Mouse (Mus musculus) embryonic facial prominence, embryonic 12.5 days (tissue): ENCODE measurements around the gene Slc5a10. TPM values are rescaled to one million over a fixed set of nuclear protein-coding genes. Genes with fewer than 3 reads are reported as not detected.

Source experiments
- ATAC-seq: fragments of 200-750 bp; cut with Nextera tagmentation; 2 replicates; pipeline ENCODE4 v1.8.0; 2017; ENCODE audit not compliant: insufficient number of reproducible peaks, insufficient read depth, low FRiP score, low TSS enrichment
- H3K27ac ChIP-seq: fragments of 300-500 bp; sonication (generic); 2 replicates; pipeline ENCODE4 v1.5.1; 2016; ENCODE audit warnings: mild to moderate bottlenecking
- H3K27me3 ChIP-seq: fragments of 300-500 bp; sonication (generic); 2 replicates; pipeline ENCODE4 v1.6.1; 2016; ENCODE audit warnings: mild to moderate bottlenecking, moderate library complexity
- H3K36me3 ChIP-seq: fragments of 300-500 bp; sonication (generic); 2 replicates; pipeline ENCODE4 v1.6.1; 2016; ENCODE audit warnings: mild to moderate bottlenecking
- H3K4me1 ChIP-seq: fragments of 300-500 bp; sonication (generic); 2 replicates; pipeline ENCODE4 v1.6.1; 2016
- H3K4me2 ChIP-seq: fragments of 300-500 bp; sonication (generic); replicated peaks from 2 replicates; pipeline ENCODE4 v1.6.1; 2016; ENCODE audit warnings: mild to moderate bottlenecking, moderate library complexity
- H3K4me3 ChIP-seq: fragments of 300-500 bp; sonication (generic); 2 replicates; pipeline ENCODE4 v1.5.1; 2016; ENCODE audit warnings: mild to moderate bottlenecking
- H3K9ac ChIP-seq: fragments of 300-500 bp; sonication (generic); 2 replicates; pipeline ENCODE4 v1.6.1; 2016; ENCODE audit warnings: mild to moderate bottlenecking, moderate library complexity
- H3K9me3 ChIP-seq: fragments of 300-500 bp; sonication (generic); 2 replicates; pipeline ENCODE4 v1.6.1; 2016; ENCODE audit warnings: mild to moderate bottlenecking, moderate library complexity
- WGBS: fragments of 180-500 bp; shearing (Covaris S2); methylation state at CpG from one replicate; pipeline ENCODE4 v1.1.7; 2016; 5-methylcytosine and 5-hydroxymethylcytosine counted together
- polyA plus RNA-seq: library from polyadenylated mRNA; unstranded; fragments of >200 nt; fragmentation: Nextera tagmentation; extraction: Ambion mirVana; gene quantifications from 2 replicates; pipeline ENCODE4 v1.2.1, GENCODE M21; 2016

Slc5a10 gene
- polyA plus RNA-seq, 1 experiment from 2014 or later, result 0.09 TPM

DNA sequence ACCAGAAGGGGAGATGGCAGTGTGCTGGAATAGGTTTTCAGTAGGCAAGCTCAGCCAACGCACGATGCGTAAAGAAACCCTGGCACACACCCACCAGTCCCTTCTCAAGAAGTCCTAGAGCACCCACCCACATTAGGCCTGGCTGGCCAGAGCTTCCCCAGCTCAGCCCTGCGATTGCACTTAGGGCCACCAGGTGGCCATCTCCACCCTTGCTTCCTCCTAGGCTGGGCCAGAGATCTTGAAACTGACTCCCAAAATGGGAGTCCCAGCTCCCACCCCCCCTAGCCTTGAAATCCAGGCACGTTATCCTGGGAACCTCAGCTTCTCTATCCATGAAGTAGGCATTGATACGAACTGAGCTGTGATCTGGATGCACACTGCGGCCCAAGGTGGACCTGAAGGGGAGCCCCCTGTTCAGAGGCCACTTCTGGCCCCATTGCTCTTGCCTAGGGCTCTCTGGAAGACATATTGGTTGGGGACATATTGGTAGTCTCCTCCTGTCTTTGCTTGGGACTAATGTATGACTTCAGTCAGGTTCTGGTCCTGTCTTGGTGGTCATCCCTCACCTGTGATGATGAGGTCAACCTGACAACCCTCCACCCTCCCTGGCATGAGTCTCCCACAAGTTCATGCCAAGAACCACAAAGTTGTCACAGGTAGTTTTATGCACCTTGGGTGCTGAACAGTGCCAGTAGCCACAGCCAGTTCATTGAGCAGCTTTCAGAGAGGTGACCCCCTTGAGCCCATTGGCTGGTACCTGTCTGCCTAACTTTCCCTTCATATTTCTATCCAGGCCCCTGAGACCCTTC, 54.4 kb downstream of the Slc5a10 start:
- WGBS, result 49% methylated on average over 7 of the region's 7 CpGs
- Histone ChIP-seq H3K27me3 (0 out of 2 replicates have a peak, but pooled peaks cover 2% of the 10 kb centered on the region), H3K27ac (no peak overlapping the region), H3K4me3 (no peak overlapping the region), H3K36me3 (no peaks in the 10 kb centered on the region), H3K4me2 (no peak overlapping the region), H3K9me3 (no peaks in the 10 kb centered on the region), H3K4me1 (no peaks in the 10 kb centered on the region), H3K9ac (no peak overlapping the region)
- ATAC-seq, result no peak

DNA sequence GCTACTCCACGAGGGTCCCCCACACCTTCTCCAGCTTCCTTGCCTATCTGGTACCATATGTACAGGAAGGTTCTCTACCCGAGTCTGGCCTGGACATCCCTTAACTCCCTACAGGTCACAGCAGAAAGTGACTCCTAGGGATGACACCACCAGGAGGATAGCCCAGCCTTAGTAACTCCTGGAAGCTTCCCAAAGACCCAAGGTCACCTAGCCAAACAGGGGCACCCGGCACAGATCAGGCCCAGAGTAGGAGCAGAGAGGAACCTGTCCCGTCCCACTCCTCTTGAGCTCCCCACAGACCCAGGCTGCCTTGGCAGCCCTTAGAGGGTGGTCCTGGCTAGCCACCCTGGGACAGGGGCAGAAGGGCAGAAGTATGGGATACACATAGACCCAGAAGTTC, 55.2 kb downstream of the Slc5a10 start:
- Histone ChIP-seq H3K4me2 (no peak overlapping the region), H3K9me3 (no peaks in the 10 kb centered on the region), H3K9ac (no peak overlapping the region), H3K4me3 (no peak overlapping the region), H3K27me3 (no peaks in the 10 kb centered on the region), H3K4me1 (no peaks in the 10 kb centered on the region), H3K27ac (no peak overlapping the region), H3K36me3 (no peaks in the 10 kb centered on the region)
- 78% methylated on average over 4 of the region's 4 CpGs for WGBS
- ATAC-seq, result no peak

DNA sequence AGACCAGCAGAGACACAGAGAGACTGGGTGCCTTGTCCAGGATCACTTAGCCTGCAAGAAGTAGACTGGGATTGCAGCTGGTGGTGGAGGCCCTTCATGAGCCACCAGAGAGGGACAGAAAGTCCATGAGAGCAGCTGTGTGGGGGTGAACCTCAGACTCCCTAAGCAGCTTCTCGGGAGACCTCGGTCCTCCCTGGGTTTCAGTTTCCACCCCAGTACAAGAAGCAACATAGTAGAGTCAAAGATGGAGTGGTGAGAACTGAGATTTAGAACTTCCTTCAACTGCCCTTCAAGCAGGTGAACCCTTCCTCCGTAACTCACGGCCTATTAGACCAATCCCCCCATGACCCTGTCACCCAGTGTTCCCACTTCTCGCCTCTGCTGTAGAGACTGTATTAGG, 58.4 kb downstream of the Slc5a10 start:
- 84% methylated on average over 5 of the region's 5 CpGs for WGBS
- Histone ChIP-seq H3K9ac (no peak overlapping the region), H3K4me3 (no peak overlapping the region), H3K36me3 (no peaks in the 10 kb centered on the region), H3K4me1 (peaks cover 6% of the 10 kb centered on the region; the same call in 1 of the 2 replicates), H3K9me3 (no peaks in the 10 kb centered on the region), H3K27me3 (no peaks in the 10 kb centered on the region), H3K4me2 (no peak overlapping the region), H3K27ac (no peak overlapping the region)
- ATAC-seq, result no peak

DNA sequence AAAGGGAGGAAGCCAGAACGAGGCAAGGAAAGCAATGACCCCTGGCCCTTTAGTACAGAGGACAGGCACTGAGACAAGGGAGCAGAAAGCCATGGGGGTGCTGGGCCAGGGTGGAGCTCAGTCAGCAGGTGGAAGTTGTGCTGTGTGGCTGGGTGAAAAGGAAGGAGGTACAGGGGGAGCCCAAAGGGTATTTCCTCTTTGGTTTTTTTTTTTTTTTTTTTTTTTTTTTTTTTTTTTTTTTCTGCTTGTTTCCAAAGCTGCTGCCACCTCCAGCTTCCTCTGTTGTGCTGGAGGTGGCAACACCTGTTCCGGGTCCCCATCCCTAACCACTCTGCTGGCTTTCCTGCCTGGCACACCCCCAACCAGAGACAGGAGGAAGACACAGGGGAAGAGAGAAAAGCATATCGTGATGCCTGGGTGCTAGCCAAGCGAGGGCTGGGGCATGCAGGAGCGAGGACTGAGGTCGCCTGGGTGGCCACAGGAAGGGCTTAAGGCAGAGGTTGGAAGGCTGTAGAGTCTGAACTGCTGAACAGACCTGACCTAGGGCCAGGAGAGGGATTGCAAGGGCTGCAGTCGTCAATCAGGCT, 59.7 kb downstream of the Slc5a10 start:
- no peaks in the 10 kb centered on the region for H3K36me3 ChIP-seq
- H3K4me2 ChIP-seq, result no peak overlapping the region
- ATAC-seq, result no peak
- H3K4me1 ChIP-seq, result peaks cover 6% of the 10 kb centered on the region; the same call in 1 of the 2 replicates
- H3K27ac ChIP-seq, result no peak overlapping the region
- H3K9me3 ChIP-seq, result no peaks in the 10 kb centered on the region
- no peak overlapping the region for H3K9ac ChIP-seq
- 72% methylated on average over 7 of the region's 7 CpGs for WGBS
- no peaks in the 10 kb centered on the region for H3K27me3 ChIP-seq
- H3K4me3 ChIP-seq, result no peak overlapping the region

DNA sequence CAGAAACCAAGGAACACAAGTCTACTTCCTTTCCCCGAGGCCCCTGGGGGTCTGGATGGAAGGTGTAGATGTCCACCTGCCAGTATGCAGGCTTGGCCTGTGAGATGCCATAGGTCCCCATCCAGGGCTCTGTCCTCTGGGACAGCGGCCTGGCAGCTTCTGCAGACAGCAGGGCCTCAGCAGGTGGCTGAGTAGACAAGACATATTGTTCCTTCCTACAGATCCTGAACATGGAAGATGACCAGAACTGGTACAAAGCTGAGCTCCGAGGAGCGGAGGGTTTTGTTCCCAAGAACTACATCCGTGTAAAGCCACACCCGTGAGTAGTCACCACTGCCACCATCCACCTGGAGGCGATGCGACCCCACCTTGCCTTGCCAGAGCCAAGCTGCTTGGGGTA, 60.6 kb downstream of the Slc5a10 start:
- H3K36me3 ChIP-seq, result no peaks in the 10 kb centered on the region
- no peaks in the 10 kb centered on the region for H3K27me3 ChIP-seq
- no peak for ATAC-seq
- H3K27ac ChIP-seq, result no peak overlapping the region
- WGBS, result 86% methylated on average over 8 of the region's 8 CpGs
- H3K9ac ChIP-seq, result no peak overlapping the region
- H3K4me3 ChIP-seq, result no peak overlapping the region
- no peak overlapping the region for H3K4me2 ChIP-seq
- H3K4me1 ChIP-seq, result peaks cover 6% of the 10 kb centered on the region; the same call in 1 of the 2 replicates
- no peaks in the 10 kb centered on the region for H3K9me3 ChIP-seq

DNA sequence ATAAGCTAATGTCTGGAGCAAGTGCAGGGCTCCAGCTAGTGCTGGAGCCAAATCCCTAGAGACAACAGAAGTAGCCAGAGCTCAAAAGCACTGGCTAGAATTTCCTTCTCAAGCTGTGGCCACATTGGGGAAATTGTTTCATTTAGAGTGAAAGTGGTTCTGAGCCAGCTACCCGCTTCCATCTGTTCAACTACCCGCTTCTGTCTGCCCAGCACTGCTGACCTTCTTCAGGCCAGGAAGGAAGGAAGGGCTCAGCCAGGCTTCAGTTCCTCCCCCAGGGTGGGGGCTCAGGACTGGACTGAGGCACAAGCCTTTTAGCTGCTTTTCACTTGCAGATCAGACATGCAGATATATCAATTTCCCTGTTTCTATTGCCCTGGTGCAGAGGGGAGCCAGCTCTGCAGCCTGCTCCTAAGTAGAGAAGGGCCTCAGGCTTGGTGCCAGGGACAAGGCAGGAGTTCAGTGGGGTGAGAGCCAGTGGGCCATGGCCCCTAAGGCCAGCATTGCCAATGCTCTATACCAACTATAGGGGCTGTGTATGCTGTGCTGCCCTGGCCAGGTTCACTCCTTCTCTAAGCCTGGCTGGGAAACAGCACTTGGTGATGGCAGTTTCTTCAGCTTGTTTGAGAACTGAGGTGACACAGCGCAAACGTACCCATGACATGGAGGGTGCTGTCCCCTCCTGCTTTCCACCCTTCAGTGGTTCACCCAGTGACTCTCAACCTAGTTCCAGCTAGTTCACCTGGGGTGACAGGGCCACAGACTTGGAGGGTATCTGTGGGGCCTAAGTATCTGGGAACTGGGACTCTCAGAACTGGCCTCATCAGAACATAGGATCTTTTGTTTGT, 61.4 kb downstream of the Slc5a10 start:
- H3K9me3 ChIP-seq, result no peaks in the 10 kb centered on the region

DNA sequence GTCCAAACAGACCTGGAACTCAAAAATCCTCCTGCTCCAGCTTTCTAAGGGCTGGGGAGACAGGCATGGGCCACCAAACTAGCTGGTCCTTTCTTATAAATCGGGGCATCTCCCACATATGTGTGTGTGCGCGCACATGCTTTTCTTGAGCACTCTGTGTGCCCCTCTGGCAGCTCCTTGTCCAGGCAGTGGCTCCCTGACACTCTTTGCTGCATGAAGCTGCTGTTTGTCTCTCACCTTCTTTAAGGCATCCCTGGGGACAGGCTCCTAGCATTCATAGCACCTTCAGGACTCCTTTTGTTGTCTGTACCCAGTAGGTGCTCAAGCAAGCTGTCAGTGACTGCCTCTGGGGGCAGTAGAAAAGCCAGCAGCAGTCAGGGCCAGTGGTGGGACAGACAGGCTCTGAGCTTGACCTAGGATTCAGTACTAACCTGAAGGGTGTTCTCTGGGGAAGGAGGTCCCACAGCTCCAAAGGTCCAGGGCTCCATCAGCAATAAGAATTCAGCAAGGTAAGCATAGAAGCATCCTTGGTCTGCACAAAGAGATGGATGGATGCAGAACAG, 62.2 kb downstream of the Slc5a10 start:
- WGBS, result 90% methylated on average over 3 of the region's 3 CpGs
- peaks cover 6% of the 10 kb centered on the region; the same call in 1 of the 2 replicates for H3K4me1 ChIP-seq
- no peaks in the 10 kb centered on the region for H3K27me3 ChIP-seq
- ATAC-seq, result no peak
- H3K9me3 ChIP-seq, result no peaks in the 10 kb centered on the region
- no peak overlapping the region for H3K4me2 ChIP-seq
- H3K27ac ChIP-seq, result no peak overlapping the region
- no peak overlapping the region for H3K4me3 ChIP-seq
- H3K36me3 ChIP-seq, result no peaks in the 10 kb centered on the region
- H3K9ac ChIP-seq, result no peak overlapping the region

More for the DNA sequence above, 61.4 kb downstream of the Slc5a10 start:
- H3K4me2 ChIP-seq, result no peak overlapping the region
- H3K4me1 ChIP-seq, result peaks cover 6% of the 10 kb centered on the region; the same call in 1 of the 2 replicates
- H3K27me3 ChIP-seq, result no peaks in the 10 kb centered on the region
- ATAC-seq, result no peak
- 71% methylated on average over 4 of the region's 4 CpGs for WGBS
- no peaks in the 10 kb centered on the region for H3K36me3 ChIP-seq
- no peak overlapping the region for H3K27ac ChIP-seq
- H3K9ac ChIP-seq, result no peak overlapping the region
- H3K4me3 ChIP-seq, result no peak overlapping the region

DNA sequence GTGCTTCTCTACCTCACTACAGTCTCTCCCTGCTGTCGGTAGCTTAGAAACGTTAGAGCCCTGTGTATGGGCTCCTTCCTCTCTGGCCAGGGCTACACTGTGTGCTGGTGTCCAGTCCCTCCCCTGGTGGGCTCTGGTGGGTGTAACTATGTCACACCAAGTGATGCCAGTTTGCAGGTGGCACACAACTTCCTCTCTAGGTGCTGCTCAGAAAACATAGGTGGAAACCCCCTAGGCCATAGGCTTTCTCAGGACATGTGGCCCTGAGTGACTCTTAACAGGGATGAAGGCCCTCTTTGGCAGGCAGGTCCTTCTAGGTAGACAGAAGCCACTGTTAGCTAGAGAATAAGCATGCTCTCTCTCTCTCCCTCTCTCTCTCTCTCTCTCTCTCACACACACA, 63.2 kb downstream of the Slc5a10 start:
- Histone ChIP-seq H3K9me3 (no peaks in the 10 kb centered on the region), H3K9ac (no peak overlapping the region), H3K4me1 (peaks cover 6% of the 10 kb centered on the region; the same call in 1 of the 2 replicates), H3K27ac (no peak overlapping the region), H3K36me3 (no peaks in the 10 kb centered on the region), H3K27me3 (no peaks in the 10 kb centered on the region), H3K4me2 (no peak overlapping the region), H3K4me3 (no peak overlapping the region)
- no peak for ATAC-seq
- 66% methylated on average over 2 of the region's 2 CpGs for WGBS

DNA sequence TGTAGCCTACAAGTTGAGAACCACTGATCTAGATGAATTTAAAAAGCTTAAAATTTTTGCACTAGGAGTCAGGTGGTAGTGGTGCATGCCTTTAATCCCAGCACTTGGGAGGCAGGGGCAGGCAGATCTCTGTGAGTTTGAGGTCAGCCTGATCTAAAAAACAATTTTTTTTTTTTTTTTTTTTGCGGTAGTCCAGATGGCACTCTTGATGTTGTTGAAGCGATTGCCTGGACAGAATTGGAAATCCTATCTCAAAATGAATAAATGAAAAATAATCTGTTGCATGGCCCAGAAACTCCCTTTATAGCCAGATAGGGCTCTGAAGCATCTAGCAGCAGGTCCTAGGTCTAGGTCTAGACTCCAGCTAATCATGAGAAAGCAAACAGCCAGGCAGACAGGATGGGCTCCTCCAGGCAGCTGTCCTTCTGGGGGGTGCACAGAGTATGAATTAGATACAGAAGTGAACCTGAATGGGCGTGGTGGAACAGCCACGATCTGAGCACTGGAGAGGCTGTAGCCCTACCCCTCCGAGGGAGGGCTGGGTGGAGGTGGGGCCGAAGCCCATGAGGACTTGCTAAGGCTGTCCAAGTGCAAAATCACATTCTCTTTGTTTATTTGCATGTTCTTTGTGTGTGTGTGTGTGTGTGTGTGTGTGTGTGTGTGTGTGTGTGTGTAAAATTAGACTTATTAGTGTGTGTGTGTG, 64.3 kb downstream of the Slc5a10 start:
- ATAC-seq, result no peak
- WGBS, result 73% methylated on average over 6 of the region's 6 CpGs

DNA sequence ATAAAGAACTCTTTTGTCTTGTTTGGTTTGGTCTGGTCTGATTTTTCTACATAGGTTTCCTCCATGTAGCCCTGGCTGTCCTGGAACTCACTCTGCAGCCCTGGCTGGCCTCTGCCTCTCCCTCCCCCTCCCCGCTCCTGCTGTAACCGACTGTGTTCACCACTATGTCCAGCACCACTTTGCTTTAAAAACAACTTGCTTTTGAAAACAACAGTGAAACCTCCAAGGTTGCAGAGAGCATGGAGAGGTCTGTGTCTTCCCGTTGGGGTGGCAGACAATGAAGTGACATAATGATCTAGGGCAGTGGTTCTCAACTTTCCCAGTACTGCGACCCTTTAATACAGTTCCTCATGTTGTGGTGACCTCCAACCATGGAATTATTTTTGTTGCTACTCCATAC, 65.0 kb downstream of the Slc5a10 start:
- Histone ChIP-seq H3K4me1 (peaks cover 6% of the 10 kb centered on the region; the same call in 1 of the 2 replicates), H3K4me2 (no peak overlapping the region), H3K36me3 (no peaks in the 10 kb centered on the region), H3K9me3 (no peaks in the 10 kb centered on the region), H3K27me3 (no peaks in the 10 kb centered on the region), H3K27ac (no peak overlapping the region), H3K4me3 (no peak overlapping the region), H3K9ac (no peak overlapping the region)
- WGBS, result 64% methylated on average over 4 of the region's 4 CpGs
- ATAC-seq, result no peak

More for the DNA sequence above, 64.3 kb downstream of the Slc5a10 start:
- Histone ChIP-seq H3K9ac (no peak overlapping the region), H3K4me3 (no peak overlapping the region), H3K9me3 (no peaks in the 10 kb centered on the region), H3K36me3 (no peaks in the 10 kb centered on the region), H3K4me1 (peaks cover 6% of the 10 kb centered on the region; the same call in 1 of the 2 replicates), H3K27ac (no peak overlapping the region), H3K4me2 (no peak overlapping the region), H3K27me3 (no peaks in the 10 kb centered on the region)

DNA sequence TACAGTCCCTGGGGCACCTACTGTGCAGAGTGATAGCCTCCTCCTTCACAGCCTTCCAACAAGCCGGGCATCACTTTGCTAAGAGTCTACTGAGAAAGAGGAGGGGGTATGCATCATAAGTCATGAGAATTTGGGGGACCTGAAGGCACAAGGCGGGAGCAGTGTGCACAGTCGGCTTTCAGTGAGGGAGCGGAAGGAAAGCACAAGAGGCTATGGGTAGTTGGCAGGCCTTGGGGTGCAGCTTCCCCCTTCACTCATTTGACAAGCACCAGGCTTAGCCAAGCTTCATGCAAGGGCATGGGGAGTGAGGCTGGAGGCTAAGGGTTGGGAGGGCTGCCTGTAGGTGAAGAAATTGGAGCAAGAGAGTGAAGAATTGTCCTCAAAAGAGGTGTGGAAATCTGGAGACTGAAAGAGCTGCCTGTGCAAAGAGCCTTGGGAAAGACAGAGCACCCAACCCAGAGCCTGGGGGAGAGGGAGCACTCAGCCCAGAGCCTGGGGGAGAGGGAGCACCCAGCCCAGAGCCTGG, 65.8 kb downstream of the Slc5a10 start:
- Histone ChIP-seq H3K4me2 (no peak overlapping the region), H3K27me3 (no peaks in the 10 kb centered on the region), H3K27ac (no peak overlapping the region), H3K36me3 (no peaks in the 10 kb centered on the region), H3K9me3 (no peaks in the 10 kb centered on the region), H3K4me3 (no peak overlapping the region), H3K4me1 (peaks cover 6% of the 10 kb centered on the region; the same call in 1 of the 2 replicates), H3K9ac (no peak overlapping the region)
- 78% methylated on average over 4 of the region's 4 CpGs for WGBS
- ATAC-seq, result no peak
